Mouse (Mus musculus) CH12.LX (cell line): Measurements from ENCODE around the gene Arsb.

Source experiments
- BHLHE40 ChIP-seq: IDR thresholded peaks from 2 replicates; pipeline ENCODE4 v1.6.1; 2011; ENCODE audit warnings: mild to moderate bottlenecking, low read depth, low read length, improper control_type of control experiment
- CTCF ChIP-seq, 2 experiments: IDR thresholded peaks in 1 of 2; conservative IDR thresholded peaks in 1 of 2; 2 replicates each; pipeline ENCODE4 v1.5.1; 2011 to 2012; ENCODE audit warnings: low read depth in 2 of 2, low read length in 2 of 2, improper control_type of control experiment in 1 of 2, inconsistent platforms in 1 of 2, mild to moderate bottlenecking in 1 of 2, moderate library complexity in 1 of 2
- E2F4 ChIP-seq: IDR thresholded peaks from 2 replicates; pipeline ENCODE4 v1.6.1; 2011; ENCODE audit warnings: low read depth, low read length, improper control_type of control experiment; ENCODE audit not compliant: insufficient replicate concordance
- NRF1 ChIP-seq: IDR thresholded peaks from 2 replicates; pipeline ENCODE4 v1.6.1; 2014; ENCODE audit warnings: low read depth, mild to moderate bottlenecking, inconsistent platforms, low read length, improper control_type of control experiment, moderate library complexity
- POLR2A ChIP-seq: IDR thresholded peaks from 2 replicates; pipeline ENCODE4 v1.6.1; 2011; ENCODE audit warnings: low read depth, mild to moderate bottlenecking, improper control_type of control experiment, low read length
- RCOR1 ChIP-seq: conservative IDR thresholded peaks from 2 replicates; pipeline ENCODE4 v1.6.1; 2012; ENCODE audit warnings: low read depth, mild to moderate bottlenecking, inconsistent platforms, low read length, improper control_type of control experiment
- TCF12 ChIP-seq: IDR thresholded peaks from 2 replicates; pipeline ENCODE4 v1.6.1; 2014; ENCODE audit warnings: low read depth, mild to moderate bottlenecking, inconsistent platforms, low read length, improper control_type of control experiment

DNA sequence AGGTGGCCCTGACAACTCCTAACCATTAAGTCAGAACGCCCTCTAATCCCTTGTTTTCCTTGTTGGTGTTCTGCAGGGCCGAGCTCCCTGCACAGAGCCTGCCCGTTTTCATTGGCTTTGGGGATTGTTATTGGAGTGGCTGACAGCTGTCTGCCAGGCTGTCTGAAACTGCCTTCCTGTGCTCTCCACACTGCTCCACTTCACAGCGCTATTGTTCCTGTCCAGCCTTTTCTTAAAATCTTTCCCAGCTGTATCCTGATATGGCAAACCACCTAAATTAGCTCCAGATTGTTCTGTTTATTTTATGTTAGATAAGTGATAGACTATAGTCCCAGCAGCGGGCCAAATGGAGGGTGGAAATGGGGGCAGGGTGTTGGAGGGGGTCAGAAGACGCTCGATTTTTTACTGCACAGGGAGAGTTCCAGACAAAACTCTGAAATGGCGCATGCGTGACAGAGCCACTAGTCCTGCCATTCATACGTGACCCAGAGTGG lies 67.8 kb downstream of the Arsb start:
- TF ChIP-seq CTCF (conservative IDR thresholded peaks at IDR 0.05 in 1 of 2, IDR thresholded peaks at IDR 0.05 in 1 of 2; ENCODE audit: low read depth in 2 of 2, low read length in 2 of 2) (no peak), POLR2A (no peak), TCF12 (no peak), BHLHE40 (no peak), NRF1 (no peak), RCOR1 (no peak), E2F4 (no peak)
